Mouse (Mus musculus) left cerebral cortex, postnatal 36 days (tissue): ENCODE data around the gene Rabif. TPM values are rescaled to one million over a fixed set of nuclear protein-coding genes. Genes with fewer than 3 reads are reported as not detected.
"Not testable (repeated sequence)": the region's sequence is repeated elsewhere in the genome, so short reads cannot be mapped to it uniquely, and the experiment has no call there.

Experiments
- DNase-seq, 2 experiments: peaks; one replicate each; pipeline ENCODE4 v3.0.0; 2021 to 2022; ENCODE audit warnings: low spot score in 2 of 2, mixed read lengths in 1 of 2
- intact Hi-C: fragments of 180-260 bp; cut with DNase I; formaldehyde crosslinking; loops from one replicate; pipeline ENCODE4 v1.15.1; 2025
- total RNA-seq, 2 experiments: library from RNA; stranded (reverse); gene quantifications; 2 replicates each; pipeline ENCODE4 v1.2.3; 2021

The Rabif gene
- 10 to 100 TPM; 26.1 to 29.5 TPM for total RNA-seq

DNA sequence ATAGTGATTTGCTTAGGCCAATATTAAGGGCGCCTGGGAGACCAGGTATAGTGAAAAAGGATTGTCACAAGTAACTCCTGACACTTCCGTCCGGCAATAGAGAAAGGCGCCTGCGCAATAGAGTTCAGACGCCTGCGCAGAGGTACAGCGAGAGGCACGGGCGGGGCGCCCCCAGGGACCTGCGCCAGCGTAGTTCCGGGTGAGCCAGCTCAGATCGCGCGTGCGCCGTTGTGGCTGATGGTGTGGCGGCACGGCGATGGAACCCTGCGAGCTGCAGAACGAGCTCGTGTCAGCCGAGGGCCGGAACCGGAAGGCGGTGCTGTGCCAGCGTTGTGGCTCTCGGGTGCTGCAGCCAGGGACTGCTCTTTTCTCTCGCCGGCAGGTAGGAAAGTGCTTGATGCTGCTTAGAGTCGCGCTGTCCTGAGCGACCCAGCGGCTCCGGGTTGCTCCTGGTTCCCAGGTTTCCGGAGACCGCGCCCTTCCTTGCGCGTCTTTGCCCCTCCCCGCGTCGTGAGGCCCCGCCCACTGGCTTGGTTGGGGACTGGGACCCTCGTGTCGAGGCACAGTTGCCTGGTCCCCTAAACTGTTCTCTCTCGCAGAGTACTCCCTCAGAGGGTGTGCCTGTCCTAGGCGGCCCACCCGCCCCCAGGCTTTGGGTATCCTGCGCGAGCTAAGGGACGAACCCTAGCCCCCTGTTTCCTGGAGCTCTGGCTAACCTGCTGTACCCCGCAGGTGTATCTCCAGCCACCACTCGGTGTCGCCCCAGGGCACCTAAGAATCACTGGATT is at the start of gene Rabif:
Gene Rabif, plus strand, starts transcription at position 221 of the 788 bp plus-strand sequence.
- intact Hi-C loops, result no loop called here
- DNase-seq, result peak; percentile 99

DNA sequence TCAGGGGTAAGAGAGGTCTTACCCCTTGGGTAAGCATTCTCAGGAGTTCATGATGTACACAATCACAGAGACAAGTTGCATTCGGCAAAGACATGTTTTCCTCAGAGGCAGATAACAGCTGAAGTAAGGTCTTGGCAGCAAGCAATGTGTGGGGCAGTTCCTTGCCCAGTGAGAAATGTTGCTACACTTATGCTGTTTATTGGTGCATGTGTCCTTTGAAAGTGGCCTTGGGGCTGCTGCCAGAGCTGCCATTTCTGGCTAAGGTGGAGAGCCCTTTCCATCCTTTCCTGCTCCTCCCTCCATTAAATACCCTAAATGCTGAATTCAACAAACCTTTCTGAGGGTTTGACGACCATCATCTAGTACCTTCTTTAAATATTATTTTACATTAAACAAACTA is 49.0 kb upstream of the Rabif start:
- no peak for DNase-seq
- intact Hi-C loops, result no loop called here

DNA sequence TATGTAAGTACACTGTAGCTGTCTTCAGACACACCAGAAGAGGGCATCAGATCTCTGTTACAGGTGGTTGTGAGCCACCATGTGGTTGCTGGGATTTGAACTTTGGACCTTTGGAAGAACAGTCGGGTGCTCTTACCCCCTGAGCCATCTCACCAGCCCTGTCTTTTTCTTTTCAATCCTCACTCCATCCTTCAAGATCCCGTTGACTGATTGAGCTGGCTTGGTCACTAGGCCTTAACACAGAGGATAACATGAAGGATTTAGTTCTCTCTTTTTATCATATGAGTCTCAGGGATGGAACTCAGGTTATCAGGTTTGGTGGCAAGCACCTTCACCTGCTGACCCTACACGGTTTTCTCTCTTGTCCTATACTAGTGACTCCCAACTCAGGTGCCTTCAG is 45.9 kb upstream of the Rabif start:
- intact Hi-C loops, result not testable (repeated sequence)

DNA sequence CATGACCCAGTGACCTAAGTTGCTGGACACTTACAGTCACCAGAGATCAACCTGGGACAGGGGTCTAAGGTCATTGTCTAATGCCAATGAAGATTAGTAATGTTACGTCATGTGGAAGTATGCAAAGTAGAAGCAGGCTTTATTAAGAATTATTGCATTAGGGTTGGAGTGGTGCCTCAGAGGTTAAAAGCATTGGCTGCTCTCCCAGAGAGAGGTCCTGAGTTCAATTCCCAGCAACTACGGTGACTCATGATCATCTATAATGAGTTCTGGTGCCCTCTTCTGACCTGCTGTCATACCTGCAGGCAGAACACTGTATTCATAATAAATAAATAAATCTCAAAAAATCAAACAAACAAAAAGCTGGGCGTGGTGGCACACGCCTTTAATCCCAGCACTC is 44.2 kb upstream of the Rabif start:
- no peak for DNase-seq
- intact Hi-C loops, result no loop called here

More for the DNA sequence above, 45.9 kb upstream of the Rabif start:
- not testable (repeated sequence) for DNase-seq

DNA sequence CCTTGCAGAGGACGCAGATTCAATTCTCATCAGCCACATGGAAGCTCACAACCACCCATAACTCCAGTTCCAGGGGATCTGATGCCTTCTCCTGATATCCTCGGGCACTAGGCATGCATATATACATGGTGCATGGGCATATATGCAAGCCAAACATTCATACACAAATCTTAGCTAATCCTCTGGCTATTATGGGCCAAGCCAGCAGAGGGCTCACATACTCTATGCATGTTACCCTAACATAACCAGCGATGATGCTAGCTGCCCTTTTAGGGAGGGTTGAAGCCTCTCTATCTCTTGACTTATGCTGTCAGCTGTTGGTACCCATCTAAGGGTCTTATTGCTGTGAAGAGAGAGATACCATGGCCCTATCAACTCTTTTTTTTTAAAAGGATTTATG is 43.5 kb upstream of the Rabif start:
- peak in 1 of 2 experiments; percentile 11 for DNase-seq
- intact Hi-C loops, result no loop called here

DNA sequence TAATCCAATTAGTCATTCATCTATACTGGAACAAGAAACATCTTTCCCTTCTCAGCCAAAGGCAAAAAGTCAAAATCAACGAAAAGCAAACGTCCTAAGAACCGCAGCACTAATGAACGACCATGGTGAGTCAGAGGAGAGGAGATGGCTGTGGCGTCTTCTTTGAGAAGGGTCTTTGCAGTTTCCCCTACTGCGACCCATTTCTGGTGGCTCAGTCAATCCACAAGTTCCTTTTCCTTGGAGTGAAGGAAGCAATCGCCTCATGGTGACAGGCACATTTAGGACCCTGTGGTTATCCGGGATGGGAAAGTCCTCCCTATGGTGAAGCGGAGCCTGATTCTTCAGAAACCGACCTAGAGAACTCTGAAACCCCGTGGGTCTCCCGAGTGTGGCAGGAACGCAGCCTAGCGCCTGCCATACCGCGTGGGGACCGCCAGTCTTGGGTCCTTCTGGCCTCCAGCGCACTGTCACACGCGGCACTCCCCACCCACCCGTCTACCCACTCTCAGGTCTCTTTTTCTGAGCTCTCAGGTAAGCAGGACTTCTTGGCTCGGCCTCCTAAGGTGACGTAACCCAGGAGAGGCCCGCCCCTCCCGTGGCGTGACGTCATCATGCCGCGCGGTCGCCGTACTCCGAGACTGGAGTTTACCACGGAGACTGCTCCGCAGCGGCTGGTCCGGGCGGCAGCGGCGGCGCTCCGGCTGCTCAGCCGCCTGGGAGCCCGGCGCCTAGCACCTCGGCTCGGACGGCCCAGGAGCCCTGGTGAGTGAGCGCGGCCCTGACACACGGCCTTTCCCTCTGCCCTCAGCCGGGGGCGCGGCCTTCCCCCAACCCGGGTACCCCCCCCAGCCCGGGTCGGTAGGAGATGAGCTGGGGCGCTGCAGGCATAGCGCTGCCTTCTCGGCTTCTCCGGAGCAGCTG is 39.3 kb upstream of the Rabif start, which contains the start of gene Klhl12:
Gene Klhl12, plus strand, starts transcription at position 628 of the 921 bp plus-strand sequence.
- intact Hi-C loops, result loop anchor here (2.0 kb wide), 1 partner anchor 94 kb away; the partner anchor contains the start of gene Tmem183a
- peak; percentile 96 to 97 for DNase-seq

DNA sequence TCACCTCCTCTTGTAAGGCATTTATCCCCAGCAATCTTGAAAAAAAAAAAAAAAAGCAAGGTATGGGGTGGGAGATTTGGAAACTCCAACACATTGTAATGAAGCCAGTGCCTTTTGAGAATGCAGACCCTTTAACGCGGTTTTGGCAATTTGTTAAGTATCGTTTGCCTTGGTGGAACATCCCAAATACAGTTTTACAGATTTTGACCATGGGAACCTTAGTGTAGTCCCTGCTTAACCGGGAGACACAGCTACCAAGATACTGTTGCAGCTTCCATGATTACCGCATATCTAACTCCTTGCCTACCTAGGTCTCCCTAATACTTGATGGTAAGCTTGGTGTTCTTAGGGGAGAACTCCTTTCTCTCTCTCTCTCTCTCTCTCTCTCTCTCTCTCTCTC is 38.4 kb upstream of the Rabif start:
- no peak for DNase-seq
- intact Hi-C loops, result no loop called here

DNA sequence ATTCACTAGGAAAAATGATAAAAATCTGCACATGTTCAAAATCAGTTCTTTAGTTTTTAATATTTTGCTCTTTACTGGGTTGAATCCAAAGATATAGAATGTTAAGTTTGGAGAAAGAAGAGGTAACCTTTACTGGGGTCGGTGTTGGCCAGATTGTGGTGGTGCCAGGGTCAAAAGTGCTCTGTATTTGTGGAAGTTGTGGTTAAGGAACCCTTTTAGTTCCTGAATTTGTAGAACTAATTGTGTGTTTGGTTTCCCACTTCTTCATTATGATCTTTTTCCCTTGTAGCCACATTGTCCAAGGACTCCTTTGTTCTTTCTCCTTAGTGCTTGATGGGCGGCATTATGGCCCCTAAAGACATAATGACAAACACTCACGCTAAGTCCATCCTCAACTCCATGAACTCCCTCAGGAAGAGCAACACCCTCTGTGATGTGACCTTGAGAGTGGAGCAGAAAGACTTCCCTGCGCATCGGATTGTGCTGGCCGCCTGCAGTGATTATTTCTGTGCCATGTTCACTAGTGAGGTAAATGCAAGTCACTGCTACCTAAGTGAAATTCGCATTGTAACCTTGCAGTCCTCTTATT is 36.2 kb upstream of the Rabif start:
- no peak for DNase-seq
- intact Hi-C loops, result no loop called here

DNA sequence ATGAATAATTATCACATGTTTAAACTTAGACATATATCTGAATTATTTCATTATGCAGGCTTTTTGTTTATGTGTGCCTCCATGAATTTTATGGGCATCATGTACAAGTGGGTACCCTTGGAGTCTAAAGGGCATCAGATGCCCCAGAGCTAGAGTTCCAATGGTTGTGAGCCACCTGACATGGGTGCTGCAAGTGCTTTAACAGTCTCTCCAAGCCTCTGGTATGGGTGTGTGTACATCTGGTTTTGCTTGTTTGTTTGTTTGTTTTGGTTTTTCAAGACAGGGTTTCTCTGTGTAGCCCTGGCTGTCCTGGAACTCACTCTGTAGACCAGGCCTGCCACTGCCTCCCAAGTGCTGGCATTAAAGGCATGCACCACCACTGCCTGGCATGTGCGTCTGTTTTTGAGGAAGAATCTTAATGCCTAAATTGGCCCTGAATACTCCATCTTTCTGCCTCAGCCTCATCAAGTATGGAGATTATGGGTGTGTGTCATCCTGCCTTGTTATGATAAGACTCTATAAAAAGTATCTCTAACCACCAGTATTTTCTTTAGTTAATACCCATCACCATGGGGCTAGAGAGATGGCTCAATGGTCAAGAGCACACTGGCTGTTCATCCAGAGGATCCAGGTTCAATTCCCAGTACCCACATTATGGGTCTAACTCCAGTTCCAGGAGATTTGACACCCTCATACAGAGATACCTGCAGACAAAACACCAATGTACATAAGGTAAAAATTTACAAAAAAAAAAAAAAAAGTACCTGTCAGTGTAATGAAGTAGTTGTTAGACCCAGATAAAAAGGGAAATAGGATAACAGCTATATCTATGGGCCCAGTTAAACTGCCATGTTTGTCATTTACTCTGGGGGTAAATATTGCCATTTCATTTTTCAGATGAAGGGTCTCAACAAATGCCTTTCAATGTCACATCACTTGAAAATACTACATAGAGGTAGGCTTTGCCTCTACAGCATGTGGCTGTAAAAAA is 33.9 kb upstream of the Rabif start:
- DNase-seq, result no peak
- intact Hi-C loops, result no loop called here

DNA sequence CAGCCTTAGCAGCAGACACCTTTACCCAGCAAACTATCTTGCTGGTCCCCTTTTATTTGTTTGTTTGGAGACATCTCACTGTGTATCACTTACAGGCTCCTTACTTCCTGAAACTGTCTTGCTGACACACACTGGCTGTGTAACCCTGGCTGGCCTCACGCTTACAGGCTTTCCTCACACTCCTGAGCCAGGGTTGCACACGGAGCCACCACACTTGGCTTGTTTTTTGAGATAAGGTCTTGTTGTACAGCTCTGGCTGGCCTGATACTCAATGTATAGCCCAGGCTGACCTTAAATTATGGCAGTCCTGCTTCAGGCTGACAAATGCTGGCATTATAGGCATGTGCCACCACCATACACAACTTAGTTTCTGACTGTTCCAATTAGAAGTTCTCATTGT is 9.8 kb upstream of the Rabif start:
- DNase-seq, result no peak
- intact Hi-C loops, result no loop called here

DNA sequence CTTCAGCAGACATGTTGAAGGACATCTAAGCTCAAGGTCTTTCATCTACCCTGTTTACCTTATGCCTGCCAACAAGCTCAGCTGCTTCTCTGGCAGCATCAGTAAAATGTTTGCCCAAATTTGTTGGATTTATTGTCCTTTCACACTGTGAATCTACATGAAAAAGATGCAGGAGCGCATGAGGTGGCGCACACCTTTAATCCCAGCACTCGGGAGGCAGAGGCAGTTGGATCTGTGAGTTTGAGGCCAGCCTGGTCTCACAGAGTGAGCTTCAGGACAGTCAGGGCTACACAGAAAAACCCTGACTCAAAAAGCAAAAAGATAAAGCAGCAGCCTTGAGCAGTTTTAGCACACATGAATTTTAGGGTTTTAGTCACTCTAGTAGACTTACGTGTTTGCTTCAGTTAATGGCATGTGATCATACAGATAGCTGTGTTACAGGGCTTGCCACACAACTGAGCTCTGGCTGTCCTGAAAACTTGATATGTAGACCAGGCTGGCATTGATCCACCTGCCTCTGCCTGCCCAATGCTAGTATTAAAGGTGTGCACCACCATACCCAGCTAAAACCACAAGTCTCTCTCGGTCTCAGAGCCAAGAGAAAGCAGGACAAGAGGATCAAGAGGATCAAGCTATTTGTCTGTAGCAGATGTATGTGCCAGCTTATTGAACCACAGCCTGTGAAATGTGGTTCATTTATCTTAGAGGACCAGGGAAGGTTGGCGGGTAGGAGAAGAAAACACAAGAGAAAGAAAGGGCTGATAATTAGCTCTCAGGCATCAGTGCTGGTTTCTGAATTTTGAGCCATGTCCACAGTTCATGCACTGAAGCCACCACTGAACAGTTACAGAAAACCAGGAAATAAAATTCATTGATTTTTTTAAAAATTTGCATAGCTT is 3.3 kb upstream of the Rabif start:
- DNase-seq, result no peak
- intact Hi-C loops, result no loop called here

DNA sequence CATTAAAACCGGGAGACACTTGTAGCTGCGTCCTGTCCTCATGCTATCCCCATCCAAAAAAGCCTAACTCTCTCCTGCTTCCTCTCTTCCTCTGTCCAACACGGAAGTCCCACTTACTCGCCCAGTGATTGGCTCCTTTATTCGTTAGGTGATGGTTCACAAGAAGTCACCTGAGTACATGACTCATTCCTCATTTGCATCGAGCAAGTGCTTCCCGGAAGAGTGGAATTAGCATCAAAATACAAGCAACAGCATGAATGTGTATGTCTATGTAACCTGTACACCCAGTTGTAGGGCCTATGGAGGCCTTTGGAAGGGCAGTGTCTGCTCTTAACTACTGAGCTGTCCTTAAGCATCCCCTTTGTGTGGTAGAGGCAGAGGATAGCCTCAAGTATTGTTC is 2.2 kb upstream of the Rabif start:
- intact Hi-C loops, result no loop called here
- no peak for DNase-seq

DNA sequence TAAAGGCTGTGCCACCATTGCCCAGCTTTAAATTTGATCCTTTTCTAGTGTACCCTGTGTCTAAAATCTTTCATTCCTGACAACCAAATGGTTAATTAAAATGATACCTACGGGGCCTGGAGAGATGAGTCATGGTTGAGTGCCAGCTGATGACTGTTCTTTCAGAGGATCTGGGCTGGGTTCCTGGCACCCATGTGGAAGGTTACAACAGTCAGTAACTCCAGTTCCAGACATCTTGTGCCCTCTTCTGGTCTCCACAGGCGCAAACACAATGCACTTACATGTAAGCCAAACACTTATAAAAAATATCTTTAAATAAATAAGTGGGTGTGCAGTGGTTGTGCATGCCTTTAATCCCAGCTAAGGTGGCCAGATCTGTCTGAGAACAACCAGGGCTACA is 952 bp upstream of the Rabif start:
- DNase-seq, result no peak
- intact Hi-C loops, result no loop called here

DNA sequence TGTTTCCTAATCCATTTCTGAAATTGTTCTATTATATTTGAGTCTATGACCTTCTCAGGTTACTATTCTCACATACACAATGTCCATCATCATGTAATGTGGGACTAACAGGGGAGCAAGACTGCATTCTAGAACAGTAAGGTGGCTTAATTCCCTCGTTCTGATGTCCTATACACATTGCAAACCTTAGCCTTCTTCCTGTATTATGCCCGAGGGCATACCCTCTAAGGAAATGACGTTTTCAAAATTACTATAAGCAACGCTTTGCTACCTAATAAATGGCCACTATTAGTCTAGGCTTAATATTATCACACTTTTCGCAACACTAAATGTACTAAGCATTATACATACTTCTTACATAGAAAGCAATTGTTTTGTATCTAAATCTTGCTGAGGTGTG is 492 bp upstream of the Rabif start:
- intact Hi-C loops, result no loop called here
- DNase-seq, result no peak

DNA sequence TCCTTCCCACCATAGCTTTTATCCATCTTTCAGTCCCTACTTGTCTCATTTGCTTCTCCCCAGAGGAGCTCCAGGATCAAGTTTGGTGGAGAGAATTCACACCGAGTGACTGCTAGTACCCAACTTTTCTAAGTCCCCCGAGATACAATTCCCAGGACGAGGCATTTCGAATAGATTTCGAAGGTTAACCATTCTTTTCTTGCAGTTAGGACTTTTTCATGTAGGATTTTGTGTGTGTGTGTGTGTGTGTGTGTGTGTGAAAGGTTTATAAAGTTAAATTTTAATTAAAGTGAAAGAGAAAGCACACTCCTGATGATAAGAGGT is 730 bp downstream of the Rabif start:
- DNase-seq, result no peak
- intact Hi-C loops, result no loop called here

DNA sequence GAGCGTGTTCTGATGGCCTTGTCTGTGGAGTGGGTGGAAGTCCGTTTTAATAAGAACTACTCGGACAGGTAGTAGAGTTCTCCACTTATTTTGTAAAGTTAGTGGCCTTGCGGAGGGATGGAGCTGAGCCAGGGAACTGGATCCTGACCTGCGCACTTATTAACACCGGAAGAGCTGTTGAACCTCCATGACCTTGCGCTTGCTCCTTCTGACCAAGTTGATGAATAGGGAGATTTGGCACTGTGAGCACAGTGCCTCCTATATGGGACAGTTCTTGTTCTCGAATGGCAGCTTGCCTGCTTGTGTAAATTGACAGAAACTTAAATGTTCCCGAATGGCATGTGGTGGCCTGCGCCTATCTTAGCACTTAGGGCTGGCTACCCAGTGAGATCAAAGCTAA is 1.5 kb downstream of the Rabif start:
- no peak for DNase-seq
- intact Hi-C loops, result no loop called here

DNA sequence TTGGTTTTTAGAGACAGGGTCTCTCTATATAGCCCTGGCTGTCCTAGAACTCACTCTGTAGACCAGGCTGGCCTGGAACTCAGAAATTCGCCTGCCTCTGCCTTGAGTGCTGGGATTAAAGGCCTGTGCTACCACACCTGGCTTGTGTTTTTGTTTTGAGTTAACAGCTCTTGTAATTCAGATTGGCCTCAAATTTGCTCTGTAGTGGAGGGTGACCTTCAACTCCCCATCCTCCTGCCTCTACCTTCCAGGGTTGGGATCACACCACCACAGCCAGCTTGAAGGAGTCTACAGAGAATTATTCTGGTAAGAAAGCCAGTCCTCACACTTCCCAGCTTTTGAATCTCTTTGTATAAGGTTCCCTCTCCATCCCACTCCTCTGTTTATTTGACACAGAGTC is 6.5 kb downstream of the Rabif start:
- no peak for DNase-seq

DNA sequence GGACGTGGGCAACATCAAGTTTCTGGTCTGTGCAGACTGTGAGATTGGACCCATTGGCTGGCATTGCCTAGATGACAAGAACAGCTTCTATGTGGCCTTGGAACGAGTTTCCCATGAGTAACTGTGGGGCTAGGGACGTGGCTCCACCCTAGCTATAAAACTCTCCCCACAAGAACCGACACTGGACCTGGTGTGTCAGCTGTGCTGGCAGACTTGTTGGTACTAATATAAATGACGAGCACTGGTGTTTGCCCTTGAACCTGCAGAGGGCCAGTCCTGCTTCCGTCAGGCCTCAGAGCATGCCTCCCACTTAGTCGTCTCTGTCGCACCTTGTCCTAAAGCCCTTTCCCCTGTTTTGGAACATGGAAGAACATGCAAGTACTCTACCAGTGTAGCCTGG is 11.8 kb downstream of the Rabif start:
- intact Hi-C loops, result no loop called here
- no peak for DNase-seq

More for the DNA sequence above, 6.5 kb downstream of the Rabif start:
- intact Hi-C loops, result no loop called here
